Mouse (Mus musculus): Measurements from ENCODE around the gene Fkbp4. TPM values are rescaled to one million over a fixed set of nuclear protein-coding genes. Genes with fewer than 3 reads are reported as not detected.

Gene Fkbp4
- total RNA-seq, 2 experiments from 2014 or later: 170 to 173 TPM

- DNase-seq: no peak
These were observed 1.2 kb downstream of the Fkbp4 start for GRCm38 (mm10) chr6:128437288-128437687.

- no peak for DNase-seq
These were observed 2.0 kb downstream of the Fkbp4 start for GRCm38 (mm10) chr6:128436356-128437005.

DNA sequence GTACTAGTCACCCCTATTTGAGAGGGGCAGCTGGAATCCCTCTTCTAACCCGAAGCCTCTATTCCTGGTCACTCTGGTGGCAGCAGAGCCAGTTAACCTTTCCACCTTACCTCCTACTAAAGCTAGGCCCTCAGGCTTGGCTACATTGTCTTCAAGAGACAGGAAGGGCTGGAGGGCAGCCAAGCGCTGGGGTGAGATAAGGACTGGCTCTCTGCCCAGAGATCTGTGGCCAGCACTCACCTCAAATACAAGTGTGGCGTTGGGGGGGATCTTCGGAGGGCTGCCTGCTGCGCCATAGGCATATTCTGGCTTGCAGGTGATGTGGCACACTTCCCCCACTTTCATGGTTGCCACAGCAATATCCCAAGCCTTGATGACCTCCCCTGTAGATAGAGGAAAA is 3.0 kb downstream of the Fkbp4 start:
- DNase-seq: peak; percentile 92

DNA sequence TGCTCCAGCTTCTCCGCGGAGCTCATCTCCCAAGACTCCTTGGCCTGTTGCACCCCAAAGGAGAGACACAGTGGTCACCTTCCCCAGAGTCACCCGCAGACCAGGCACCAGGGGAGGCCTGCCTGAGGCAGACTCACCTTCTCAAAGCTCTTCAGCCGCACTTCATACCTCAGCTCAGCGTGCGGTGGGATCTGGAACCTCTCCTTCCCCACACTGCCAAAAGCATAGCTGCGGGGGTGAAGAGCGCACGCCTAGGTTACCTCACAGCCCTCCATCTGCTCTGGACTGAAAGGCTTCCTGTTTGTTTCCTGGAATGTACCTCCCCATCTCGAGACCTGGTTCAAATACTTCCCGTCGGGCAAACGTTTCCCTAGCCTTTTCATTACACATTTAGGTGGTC is 4.9 kb downstream of the Fkbp4 start:
- no peak for DNase-seq

- DNase-seq: no peak
These were observed 6.0 kb downstream of the Fkbp4 start for GRCm38 (mm10) chr6:128432356-128432915.

DNA sequence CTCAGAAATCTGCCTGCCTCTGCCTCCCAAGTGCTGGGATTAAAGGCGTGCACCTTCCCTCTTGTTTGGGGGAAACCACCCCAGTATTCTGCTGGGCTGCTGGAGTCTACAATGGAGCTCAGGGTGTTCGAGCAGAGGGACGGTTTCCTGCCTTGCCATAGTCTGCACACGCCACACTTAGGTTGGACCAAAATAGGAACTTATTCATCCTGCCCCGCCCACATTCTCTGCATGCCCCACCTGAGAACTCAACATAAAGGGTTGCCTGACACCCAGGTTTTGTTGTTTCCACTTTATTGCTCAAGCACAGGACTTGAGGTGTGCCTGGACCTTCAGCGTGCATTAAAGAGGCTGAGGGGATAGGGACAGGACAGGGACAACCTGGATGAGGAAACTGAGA is 8.7 kb downstream of the Fkbp4 start:
- no peak for DNase-seq

GRCm38 (mm10) chr6:128429300-128429699 is 9.2 kb downstream of the Fkbp4 start:
- no peak for DNase-seq

DNA sequence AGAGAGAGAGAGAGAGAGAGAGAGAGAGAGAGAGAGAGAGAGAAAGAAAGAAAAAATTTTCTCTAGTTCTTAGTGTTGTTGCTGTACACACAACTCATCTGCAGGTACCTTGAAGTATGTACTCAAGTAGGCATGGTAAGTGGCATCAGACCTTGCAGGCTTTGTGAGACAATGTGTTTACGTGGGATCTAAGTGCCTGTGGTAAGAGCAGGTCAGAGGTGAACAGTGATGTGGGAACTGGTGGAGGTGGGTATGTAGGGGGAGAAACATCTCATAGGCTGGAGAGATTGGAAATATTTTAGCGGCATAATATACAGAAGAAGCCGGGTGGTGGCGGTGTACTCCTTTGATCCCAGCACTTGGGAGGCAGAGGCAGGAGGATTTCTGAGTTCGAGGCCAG is 10.9 kb downstream of the Fkbp4 start:
- DNase-seq: no peak

DNA sequence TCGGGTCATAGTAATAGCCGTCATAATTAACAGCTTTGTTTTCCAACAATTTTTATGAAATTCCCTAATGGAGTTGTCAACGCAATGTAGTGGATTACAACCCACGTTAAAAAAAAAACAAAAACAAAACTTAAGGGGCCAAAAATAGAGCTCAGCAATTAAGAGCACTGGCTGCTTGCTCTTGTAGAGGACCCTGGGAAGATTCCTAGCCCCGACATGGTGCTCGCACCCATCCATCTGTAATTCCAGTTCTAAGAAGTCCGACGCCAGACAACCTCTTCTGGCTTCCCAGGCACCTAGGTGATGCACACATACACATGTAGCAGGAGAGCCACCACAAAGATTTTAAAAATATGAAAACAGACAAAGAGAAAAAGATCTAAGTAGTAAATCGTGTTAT is 13.4 kb downstream of the Fkbp4 start:
- no peak for DNase-seq

- DNase-seq: peak; percentile 96
These were observed 14.0 kb downstream of the Fkbp4 start, which contains the start of gene Itfg2 for GRCm38 (mm10) chr6:128424269-128425019. Gene Itfg2, minus strand, starts transcription at chr6:128424931.

DNA sequence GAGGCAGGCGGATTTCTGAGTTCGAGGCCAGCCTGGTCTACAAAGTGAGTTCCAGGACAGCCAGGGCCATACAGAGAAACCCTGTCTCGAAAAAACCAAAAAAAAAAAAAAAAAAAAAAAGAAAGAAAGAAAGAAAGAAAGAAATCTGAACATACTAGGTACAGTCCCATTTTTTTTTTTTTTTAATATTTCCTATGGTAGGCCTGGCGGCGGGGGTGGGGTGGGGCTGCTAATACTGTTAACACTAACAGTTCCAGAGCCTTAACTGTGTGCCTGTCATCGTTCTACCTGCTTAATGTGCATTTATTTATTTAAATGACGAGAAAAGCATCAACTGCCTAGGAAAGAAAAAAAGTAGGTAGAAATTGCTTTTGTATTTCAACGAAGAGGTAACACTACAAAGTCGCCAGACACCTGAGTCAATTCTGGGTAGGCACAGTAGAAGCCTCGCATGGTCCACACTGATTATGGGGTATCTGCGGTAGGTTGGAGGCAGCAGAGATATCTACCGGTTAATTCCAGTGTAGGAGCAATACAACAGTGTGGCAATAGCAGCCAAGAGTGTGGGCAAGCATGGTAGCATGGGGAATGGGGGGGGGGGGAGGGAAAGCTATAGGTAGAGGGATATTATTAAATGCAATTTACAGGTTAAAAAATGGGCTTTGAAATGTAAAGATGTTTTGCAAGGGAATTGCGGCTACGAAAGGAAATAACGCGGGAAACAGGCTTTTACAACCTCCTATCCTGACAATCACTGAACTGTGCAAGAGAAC is 14.8 kb downstream of the Fkbp4 start:
- DNase-seq: no peak

GRCm38 (mm10) chr6:128421480-128421879 is 17.0 kb downstream of the Fkbp4 start:
- no peak for DNase-seq

DNA sequence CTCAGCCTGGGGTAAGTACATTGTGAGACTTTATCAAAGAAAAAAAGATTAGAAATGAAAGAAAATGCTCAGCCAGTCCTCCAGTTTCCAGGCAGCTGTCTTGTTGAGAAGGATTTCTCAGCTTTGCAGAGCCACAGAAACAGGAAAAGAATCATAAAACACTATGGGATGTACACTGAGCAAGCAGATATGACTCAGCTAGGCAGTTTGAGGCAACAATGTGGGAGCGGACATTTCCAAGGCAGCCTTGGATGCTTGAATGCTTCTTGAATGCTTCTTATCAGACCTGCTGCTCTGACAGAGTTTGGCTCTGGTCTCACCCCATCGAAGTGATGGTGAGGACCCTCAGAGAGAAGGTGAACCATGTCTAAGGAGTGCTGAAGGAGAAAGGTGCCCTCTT is 17.4 kb downstream of the Fkbp4 start:
- DNase-seq: no peak

DNA sequence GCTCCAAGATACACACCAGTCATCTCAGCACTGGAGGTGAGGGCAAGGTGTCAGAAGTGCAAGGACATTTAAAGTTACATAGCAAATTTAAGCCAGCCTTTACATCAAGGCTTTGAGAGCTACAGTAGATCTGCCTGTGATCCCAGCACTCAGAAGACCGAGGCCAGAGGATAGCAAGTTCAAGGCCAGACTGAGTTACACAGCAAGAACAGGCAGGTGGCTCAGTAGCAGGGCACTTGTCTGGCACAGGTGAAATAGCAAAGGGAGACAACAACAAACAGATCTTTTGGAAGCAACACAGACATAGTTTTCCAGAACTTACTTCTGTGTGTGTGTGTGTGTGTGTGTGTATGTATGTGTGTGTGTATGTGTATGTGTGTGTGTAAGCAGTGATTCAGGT is 20.4 kb downstream of the Fkbp4 start:
- no peak for DNase-seq

GRCm38 (mm10) chr6:128416169-128416568 is 22.3 kb downstream of the Fkbp4 start:
- no peak for DNase-seq

DNA sequence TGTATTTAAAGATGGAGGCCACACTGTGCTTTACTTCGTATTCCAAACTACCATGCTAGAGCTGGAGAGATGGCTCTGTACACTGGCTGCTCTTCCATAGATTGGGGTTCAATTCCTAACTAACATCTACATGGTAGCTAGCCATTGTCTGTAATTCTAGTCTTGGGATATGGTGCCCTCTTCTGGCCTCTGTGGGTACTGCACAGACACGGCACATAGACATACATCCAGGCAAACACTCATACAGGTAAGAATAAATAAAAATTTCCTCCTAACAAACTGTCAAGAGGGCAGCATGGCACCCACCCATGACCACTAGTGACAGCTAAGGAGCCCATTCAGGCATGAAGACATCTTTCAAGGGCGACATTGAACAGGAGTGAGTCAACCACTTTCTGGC is 27.4 kb downstream of the Fkbp4 start:
- DNase-seq: peak; percentile 85

GRCm38 (mm10) chr6:128410305-128410704 is 28.2 kb downstream of the Fkbp4 start:
- no peak for DNase-seq

DNA sequence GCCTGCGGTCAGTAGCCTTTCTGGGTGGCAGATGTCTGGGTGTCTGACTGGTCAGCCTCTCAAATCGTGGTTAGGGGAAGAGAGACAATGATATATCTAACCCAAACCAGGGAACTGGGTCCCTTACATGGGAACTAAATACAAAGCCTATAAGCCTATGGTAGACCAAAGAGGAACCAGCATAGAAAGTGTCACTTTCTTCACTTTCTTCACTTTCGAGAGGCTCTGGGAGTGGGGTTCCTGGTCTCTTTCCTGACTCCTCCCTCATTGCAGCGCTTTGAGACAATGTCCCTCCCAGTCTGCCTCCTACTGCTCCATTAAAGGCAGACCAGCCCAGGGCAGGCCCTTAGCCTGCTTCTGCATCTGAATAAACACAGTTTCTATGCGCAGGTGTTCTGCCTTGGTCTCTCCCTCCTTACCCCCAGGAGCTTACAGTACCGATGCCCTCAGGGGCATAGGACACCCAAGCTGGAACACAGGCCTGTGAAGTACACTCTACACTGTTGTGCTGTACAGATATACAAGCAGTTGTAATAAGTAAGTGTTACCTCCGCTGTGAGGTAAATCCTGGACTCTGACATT is 29.8 kb downstream of the Fkbp4 start:
- no peak for DNase-seq

GRCm38 (mm10) chr6:128404708-128405107 is 33.8 kb downstream of the Fkbp4 start:
- no peak for DNase-seq

GRCm38 (mm10) chr6:128399421-128400185 is 38.9 kb downstream of the Fkbp4 start:
- peak; percentile 67 for DNase-seq

GRCm38 (mm10) chr6:128398996-128399395 is 39.5 kb downstream of the Fkbp4 start, which contains the start of gene Nrip2:
Gene Nrip2, plus strand, starts transcription at chr6:128399296.
- no peak for DNase-seq

Data from adrenal gland, postnatal 10 days (tissue).